Mouse (Mus musculus) midbrain, embryonic 16.5 days (tissue): Measurements from ENCODE around the gene Dcaf5. TPM values are rescaled to one million over a fixed set of nuclear protein-coding genes. Genes with fewer than 3 reads are reported as not detected.

ENCODE experiments used
- ATAC-seq: fragments of 200-750 bp; cut with Nextera tagmentation; 2 replicates; pipeline ENCODE4 v1.8.0; 2017; ENCODE audit warnings: moderate TSS enrichment
- H3K27ac ChIP-seq: fragments of 300-500 bp; sonication (generic); 2 replicates; pipeline ENCODE4 v1.5.1; 2014; ENCODE audit warnings: mild to moderate bottlenecking, low read length, mixed read lengths
- H3K27me3 ChIP-seq: fragments of 300-500 bp; sonication (generic); 2 replicates; pipeline ENCODE4 v1.6.1; 2014; ENCODE audit warnings: low read depth, low read length, mixed read lengths; ENCODE audit not compliant: control insufficient read depth, insufficient read depth
- H3K36me3 ChIP-seq: fragments of 300-500 bp; sonication (generic); 2 replicates; pipeline ENCODE4 v1.6.1; 2014; ENCODE audit warnings: mild to moderate bottlenecking, low read length, moderate library complexity, mixed read lengths; ENCODE audit not compliant: control insufficient read depth, insufficient read depth
- H3K4me1 ChIP-seq: fragments of 300-500 bp; sonication (generic); 2 replicates; pipeline ENCODE4 v1.6.1; 2014; ENCODE audit warnings: mild to moderate bottlenecking, low read length, mixed read lengths; ENCODE audit not compliant: control insufficient read depth, insufficient read depth
- H3K4me2 ChIP-seq: fragments of 300-500 bp; sonication (generic); 2 replicates; pipeline ENCODE4 v1.6.1; 2014; ENCODE audit warnings: mild to moderate bottlenecking, low read length, mixed read lengths
- H3K4me3 ChIP-seq: fragments of 300-500 bp; sonication (generic); 2 replicates; pipeline ENCODE4 v1.5.1; 2014; ENCODE audit warnings: low read depth, mild to moderate bottlenecking, low read length, moderate library complexity, mixed read lengths
- H3K9ac ChIP-seq: fragments of 300-500 bp; sonication (generic); 2 replicates; pipeline ENCODE4 v1.6.1; 2014; ENCODE audit warnings: low read depth, low read length, mixed read lengths
- H3K9me3 ChIP-seq: fragments of 300-500 bp; sonication (generic); replicated peaks from 2 replicates; pipeline ENCODE4 v1.6.1; 2014; ENCODE audit warnings: mild to moderate bottlenecking, low read length, mixed read lengths; ENCODE audit not compliant: control insufficient read depth, poor library complexity, severe bottlenecking
- WGBS: fragments of 180-500 bp; shearing (Covaris S2); extraction: QIAGEN DNeasy Blood & Tissue Kit; methylation state at CpG from one replicate; pipeline ENCODE4 v1.1.7; 2014; 5-methylcytosine and 5-hydroxymethylcytosine counted together
- polyA plus RNA-seq: library from polyadenylated mRNA; unstranded; fragments of >200 nt; fragmentation: Nextera tagmentation; extraction: Ambion mirVana; gene quantifications from 2 replicates; pipeline ENCODE4 v1.2.1, GENCODE M21; 2015

The Dcaf5 gene
- polyA plus RNA-seq, 1 experiment from 2014 or later, result 25.0 TPM

- Histone ChIP-seq H3K27me3 (no peaks in the 10 kb centered on the region), H3K4me2 (0 out of 2 replicates have a peak overlapping the region, but pooled peaks have one; percentile 9), H3K4me3 (no peak overlapping the region), H3K27ac (no peak overlapping the region), H3K9me3 (no peaks in the 10 kb centered on the region), H3K4me1 (peaks cover 22% of the 10 kb centered on the region), H3K36me3 (0 out of 2 replicates have a peak, but pooled peaks cover 3% of the 10 kb centered on the region), H3K9ac (no peak overlapping the region)
- ATAC-seq, result no peak
- 77% methylated on average over 4 of the region's 4 CpGs for WGBS
Observed at GRCm38 (mm10) chr12:80433266-80433665, 3.1 kb downstream of the Dcaf5 start.

- Histone ChIP-seq H3K4me1 (peaks cover 4% of the 10 kb centered on the region), H3K36me3 (peaks cover 3% of the 10 kb centered on the region; the same call in 1 of the 2 replicates), H3K27ac (no peak overlapping the region), H3K9ac (no peak overlapping the region), H3K27me3 (no peaks in the 10 kb centered on the region), H3K9me3 (no peaks in the 10 kb centered on the region), H3K4me2 (no peak overlapping the region), H3K4me3 (no peak overlapping the region)
- 95% methylated on average over 3 of the region's 3 CpGs for WGBS
- no peak for ATAC-seq
Observed at GRCm38 (mm10) chr12:80427683-80428082, 8.7 kb downstream of the Dcaf5 start.

- ATAC-seq, result no peak
Observed at GRCm38 (mm10) chr12:80415100-80415499, 21.3 kb downstream of the Dcaf5 start.

GRCm38 (mm10) chr12:80410855-80411254 is 25.5 kb downstream of the Dcaf5 start:
- Histone ChIP-seq H3K27ac (no peak overlapping the region), H3K4me2 (no peak overlapping the region), H3K27me3 (no peaks in the 10 kb centered on the region), H3K36me3 (peaks cover 6% of the 10 kb centered on the region), H3K4me3 (no peak overlapping the region), H3K9me3 (peaks cover 4% of the 10 kb centered on the region; the same call in 1 of the 2 replicates), H3K4me1 (no peaks in the 10 kb centered on the region), H3K9ac (no peak overlapping the region)
- no peak for ATAC-seq
- WGBS, result 95% methylated on average over 8 of the region's 8 CpGs

More at GRCm38 (mm10) chr12:80415100-80415499, 21.3 kb downstream of the Dcaf5 start:
- no peak overlapping the region for H3K4me3 ChIP-seq
- H3K27me3 ChIP-seq, result no peaks in the 10 kb centered on the region
- H3K9ac ChIP-seq, result no peak overlapping the region
- H3K27ac ChIP-seq, result no peak overlapping the region
- 92% methylated on average over 2 of the region's 2 CpGs for WGBS
- no peaks in the 10 kb centered on the region for H3K4me1 ChIP-seq
- H3K9me3 ChIP-seq, result peaks cover 4% of the 10 kb centered on the region; the same call in 1 of the 2 replicates
- H3K36me3 ChIP-seq, result peaks cover 6% of the 10 kb centered on the region
- H3K4me2 ChIP-seq, result no peak overlapping the region

GRCm38 (mm10) chr12:80407824-80408223 is 28.6 kb downstream of the Dcaf5 start:
- Histone ChIP-seq H3K4me1 (no peaks in the 10 kb centered on the region), H3K9me3 (no peaks in the 10 kb centered on the region), H3K4me3 (no peak overlapping the region), H3K4me2 (no peak overlapping the region), H3K27ac (no peak overlapping the region), H3K36me3 (0 out of 2 replicates have a peak, but pooled peaks cover 2% of the 10 kb centered on the region), H3K9ac (no peak overlapping the region), H3K27me3 (no peaks in the 10 kb centered on the region)
- 64% methylated on average over 3 of the region's 3 CpGs for WGBS
- no peak for ATAC-seq

- WGBS, result 49% methylated on average over 3 of the region's 3 CpGs
- Histone ChIP-seq H3K4me1 (no peaks in the 10 kb centered on the region), H3K36me3 (peaks cover 5% of the 10 kb centered on the region; the same call in 1 of the 2 replicates), H3K9me3 (no peaks in the 10 kb centered on the region), H3K27ac (no peak overlapping the region), H3K27me3 (no peaks in the 10 kb centered on the region), H3K9ac (no peak overlapping the region), H3K4me3 (no peak overlapping the region), H3K4me2 (no peak overlapping the region)
- ATAC-seq, result no peak
Observed at GRCm38 (mm10) chr12:80406650-80407049, 29.8 kb downstream of the Dcaf5 start.

- WGBS, result 92% methylated on average over 6 of the region's 6 CpGs
- no peak overlapping the region for H3K27ac ChIP-seq
- H3K9ac ChIP-seq, result no peak overlapping the region
- H3K27me3 ChIP-seq, result no peaks in the 10 kb centered on the region
- no peaks in the 10 kb centered on the region for H3K4me1 ChIP-seq
- no peak overlapping the region for H3K4me3 ChIP-seq
- no peaks in the 10 kb centered on the region for H3K9me3 ChIP-seq
- peaks cover 5% of the 10 kb centered on the region; the same call in 1 of the 2 replicates for H3K36me3 ChIP-seq
- no peak overlapping the region for H3K4me2 ChIP-seq
- no peak for ATAC-seq
Observed at GRCm38 (mm10) chr12:80404139-80404538, 32.3 kb downstream of the Dcaf5 start.

GRCm38 (mm10) chr12:80399147-80399546 is 37.3 kb downstream of the Dcaf5 start:
- H3K9me3 ChIP-seq, result no peaks in the 10 kb centered on the region
- H3K4me3 ChIP-seq, result no peak overlapping the region
- no peak overlapping the region for H3K27ac ChIP-seq
- WGBS, result 82% methylated on average over 2 of the region's 2 CpGs
- no peak overlapping the region for H3K9ac ChIP-seq
- H3K36me3 ChIP-seq, result peaks cover 32% of the 10 kb centered on the region
- no peaks in the 10 kb centered on the region for H3K27me3 ChIP-seq
- no peaks in the 10 kb centered on the region for H3K4me1 ChIP-seq
- ATAC-seq, result no peak
- H3K4me2 ChIP-seq, result no peak overlapping the region

GRCm38 (mm10) chr12:80396397-80396796 is 40.0 kb downstream of the Dcaf5 start:
- Histone ChIP-seq H3K4me3 (no peak overlapping the region), H3K27me3 (no peaks in the 10 kb centered on the region), H3K9ac (no peak overlapping the region), H3K36me3 (peaks cover 32% of the 10 kb centered on the region), H3K4me2 (no peak overlapping the region), H3K4me1 (no peaks in the 10 kb centered on the region), H3K27ac (no peak overlapping the region), H3K9me3 (no peaks in the 10 kb centered on the region)
- no peak for ATAC-seq
- 77% methylated on average over 6 of the region's 6 CpGs for WGBS
